Mouse (Mus musculus): ENCODE measurements at regions not wholly inside any gene's neighbourhood (a gene's known extent, or its start where the extent isn't known, plus 50 kb on each side); places are given as distances from the start of the nearest gene placed in this dataset.

DNA sequence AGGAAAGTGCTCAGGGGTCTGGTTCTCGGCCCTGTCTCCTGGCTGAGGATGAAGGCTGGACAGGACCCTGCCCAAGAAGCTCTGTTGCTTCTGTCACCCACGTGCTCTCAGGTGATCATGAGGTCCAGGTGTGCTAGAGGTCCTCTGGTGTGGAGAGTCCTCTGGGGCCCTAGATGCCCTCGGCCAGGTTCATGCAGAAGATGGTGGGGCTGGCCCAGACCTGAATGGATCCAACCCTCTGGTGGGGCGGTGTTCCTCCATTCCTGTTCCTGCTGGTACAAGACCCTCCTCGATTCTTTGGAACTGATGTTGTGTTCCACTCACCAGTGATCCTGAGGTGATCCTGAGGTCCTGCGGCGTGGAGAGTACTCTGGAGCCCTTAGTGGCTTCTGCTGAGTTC is 146.7 kb upstream of the Dach1 start:
- Histone ChIP-seq H3K27me3 (no peaks in the 10 kb centered on the region), H3K4me3 (no peak overlapping the region), H3K9me3 (no peaks in the 10 kb centered on the region), H3K4me2 (replicated peaks) (no peak overlapping the region), H3K36me3 (no peaks in the 10 kb centered on the region), H3K9ac (replicated peaks) (no peak overlapping the region), H3K4me1 (no peaks in the 10 kb centered on the region), H3K27ac (replicated peaks) (no peak overlapping the region)
- 86% methylated on average over 7 of the region's 7 CpGs for WGBS
- ATAC-seq (ENCODE audit: low FRiP score, low read depth): peak; percentile 19; the same call in 1 of the 2 replicates

DNA sequence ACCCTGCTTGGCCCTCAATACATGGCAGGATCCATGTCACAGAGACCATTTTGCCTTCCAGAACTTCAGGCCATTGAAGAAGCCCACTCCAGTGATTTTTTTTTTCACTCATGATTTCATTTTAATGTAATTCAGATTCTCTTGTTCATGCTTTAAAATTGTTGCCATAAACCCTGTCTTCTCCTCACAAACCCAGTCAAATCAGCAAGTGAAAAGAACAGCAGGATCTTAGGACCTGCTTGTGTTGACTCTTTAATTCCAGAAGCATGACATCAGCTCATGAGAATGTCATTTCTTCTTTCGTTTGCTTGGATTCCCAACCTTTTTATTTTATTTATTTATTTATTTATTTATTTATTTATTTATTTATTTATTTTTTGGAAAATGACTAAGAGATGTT is 124.6 kb upstream of the Dach1 start:
- no peak for ATAC-seq (ENCODE audit: low FRiP score, low read depth)
- no peak overlapping the region for H3K4me2 ChIP-seq (replicated peaks)
- no peak overlapping the region for H3K4me3 ChIP-seq
- H3K9me3 ChIP-seq: no peaks in the 10 kb centered on the region
- no peaks in the 10 kb centered on the region for H3K4me1 ChIP-seq
- H3K9ac ChIP-seq (replicated peaks): no peak overlapping the region
- no peaks in the 10 kb centered on the region for H3K27me3 ChIP-seq
- no peaks in the 10 kb centered on the region for H3K36me3 ChIP-seq
- no peak overlapping the region for H3K27ac ChIP-seq (replicated peaks)
- WGBS: 33% methylated on average over 1 of the region's 1 CpGs
